Mouse (Mus musculus) CH12.LX (cell line): ENCODE measurements at regions not wholly inside any gene's neighbourhood (a gene's known extent, or its start where the extent isn't known, plus 50 kb on each side); places are given as distances from the start of the nearest gene placed in this dataset.
"Not testable (repeated sequence)": the region's sequence is repeated elsewhere in the genome, so short reads cannot be mapped to it uniquely, and the experiment has no call there.

Source experiments
- DNase-seq: peaks from one replicate; pipeline ENCODE4 v3.0.0-alpha.2; 2013; ENCODE audit errors: extremely low read depth
- H3K27ac ChIP-seq: 2 replicates; pipeline ENCODE4 v1.5.1; 2012; ENCODE audit warnings: low read depth, mild to moderate bottlenecking, control low read depth, moderate library complexity; ENCODE audit not compliant: insufficient read depth
- H3K27me3 ChIP-seq: replicated peaks from 2 replicates; pipeline ENCODE3; 2012; ENCODE audit warnings: inconsistent platforms
- H3K36me3 ChIP-seq, 2 experiments: replicated peaks in 1 of 2; 2 replicates each; pipeline versions ENCODE3 to v1.6.1; 2012; ENCODE audit warnings: inconsistent platforms in 1 of 2, low read length in 1 of 2, mild to moderate bottlenecking in 1 of 2, mixed read lengths in 1 of 2, moderate library complexity in 1 of 2; ENCODE audit not compliant: control insufficient read depth in 1 of 2, insufficient read depth in 1 of 2
- H3K4me1 ChIP-seq, 2 experiments: 2 replicates each; pipeline ENCODE4 v1.6.1; 2012; ENCODE audit warnings: inconsistent platforms in 1 of 2, moderate library complexity in 1 of 2; ENCODE audit not compliant: insufficient read depth in 2 of 2, control insufficient read depth in 1 of 2
- H3K4me2 ChIP-seq: 2 replicates; pipeline ENCODE4 v1.6.1; 2012; ENCODE audit warnings: low read depth, mild to moderate bottlenecking, control low read depth; ENCODE audit not compliant: poor library complexity, insufficient read depth, severe bottlenecking
- H3K4me3 ChIP-seq, 3 experiments: fragments of 150-350 bp in 1 of 3; sonication (generic) in 1 of 3; replicated peaks in 1 of 3; 2 replicates each; pipeline versions ENCODE3 to v1.5.1; 2011 to 2012; ENCODE audit warnings: low read depth in 2 of 3, low read length in 2 of 3, mild to moderate bottlenecking in 2 of 3, moderate library complexity in 2 of 3, control low read depth in 1 of 3, improper control_type of control experiment in 1 of 3, inconsistent platforms in 1 of 3, mixed read lengths in 1 of 3; ENCODE audit not compliant: poor library complexity in 1 of 3
- H3K79me2 ChIP-seq: replicated peaks from 2 replicates; pipeline ENCODE4 v1.6.1; 2012; ENCODE audit warnings: mild to moderate bottlenecking, moderate library complexity; ENCODE audit not compliant: control insufficient read depth, poor library complexity, insufficient read depth, severe bottlenecking; ENCODE audit errors: extremely low read depth
- H3K9ac ChIP-seq: 2 replicates; pipeline ENCODE4 v1.6.1; 2012; ENCODE audit warnings: low read depth, mild to moderate bottlenecking, control low read depth, moderate library complexity; ENCODE audit not compliant: insufficient read depth
- H3K9me3 ChIP-seq: replicated peaks from 2 replicates; pipeline ENCODE3; 2012; ENCODE audit warnings: low read length, inconsistent platforms, mixed read lengths
- BHLHE40 ChIP-seq: IDR thresholded peaks from 2 replicates; pipeline ENCODE4 v1.6.1; 2011; ENCODE audit warnings: mild to moderate bottlenecking, low read depth, low read length, improper control_type of control experiment
- CHD1 ChIP-seq: IDR thresholded peaks from 2 replicates; pipeline ENCODE4 v1.6.1; 2012; ENCODE audit warnings: low read depth, low read length, improper control_type of control experiment, inconsistent platforms
- ETS1 ChIP-seq: conservative IDR thresholded peaks from 2 replicates; pipeline ENCODE4 v1.6.1; 2012; ENCODE audit warnings: low read depth, mild to moderate bottlenecking, inconsistent platforms, low read length, improper control_type of control experiment, moderate library complexity
- HCFC1 ChIP-seq: IDR thresholded peaks from 2 replicates; pipeline ENCODE4 v1.6.1; 2012; ENCODE audit warnings: low read depth, mild to moderate bottlenecking, inconsistent platforms, low read length, improper control_type of control experiment
- JUND ChIP-seq: conservative IDR thresholded peaks from 2 replicates; pipeline ENCODE4 v1.6.1; 2011; ENCODE audit warnings: low read depth, low read length, improper control_type of control experiment
- MAFK ChIP-seq: IDR thresholded peaks from 2 replicates; pipeline ENCODE4 v1.6.1; 2011; ENCODE audit warnings: low read length, improper control_type of control experiment; ENCODE audit not compliant: insufficient replicate concordance
- MAZ ChIP-seq: IDR thresholded peaks from 2 replicates; pipeline ENCODE4 v1.6.1; 2012; ENCODE audit warnings: low read depth, mild to moderate bottlenecking, inconsistent platforms, low read length, improper control_type of control experiment, moderate library complexity
- MEF2A ChIP-seq: IDR thresholded peaks from 2 replicates; pipeline ENCODE4 v1.6.1; 2014; ENCODE audit warnings: low read depth, mild to moderate bottlenecking, inconsistent platforms, low read length, improper control_type of control experiment, borderline replicate concordance
- MXI1 ChIP-seq: IDR thresholded peaks from 2 replicates; pipeline ENCODE4 v1.6.1; 2011; ENCODE audit warnings: mild to moderate bottlenecking, low read depth, low read length, improper control_type of control experiment
- MYC ChIP-seq: IDR thresholded peaks from 2 replicates; pipeline ENCODE4 v1.6.1; 2011; ENCODE audit warnings: low read depth, mild to moderate bottlenecking, improper control_type of control experiment, low read length
- NRF1 ChIP-seq: IDR thresholded peaks from 2 replicates; pipeline ENCODE4 v1.6.1; 2014; ENCODE audit warnings: low read depth, mild to moderate bottlenecking, inconsistent platforms, low read length, improper control_type of control experiment, moderate library complexity
- POLR2AphosphoS2 ChIP-seq: IDR thresholded peaks from 2 replicates; pipeline ENCODE4 v1.6.1; 2011; ENCODE audit warnings: low read depth, low read length, improper control_type of control experiment
- RCOR1 ChIP-seq: conservative IDR thresholded peaks from 2 replicates; pipeline ENCODE4 v1.6.1; 2012; ENCODE audit warnings: low read depth, mild to moderate bottlenecking, inconsistent platforms, low read length, improper control_type of control experiment
- SMC3 ChIP-seq: IDR thresholded peaks from 2 replicates; pipeline ENCODE4 v1.6.1; 2011; ENCODE audit warnings: low read depth, low read length, improper control_type of control experiment
- TBP ChIP-seq: conservative IDR thresholded peaks from 2 replicates; pipeline ENCODE4 v1.6.1; 2011; ENCODE audit warnings: low read depth, low read length, improper control_type of control experiment
- USF1 ChIP-seq: IDR thresholded peaks from 2 replicates; pipeline ENCODE4 v1.6.1; 2014; ENCODE audit warnings: low read depth, mild to moderate bottlenecking, inconsistent platforms, low read length, improper control_type of control experiment
- ZKSCAN1 ChIP-seq: IDR thresholded peaks from 2 replicates; pipeline ENCODE4 v1.6.1; 2012; ENCODE audit warnings: low read depth, inconsistent platforms, low read length, improper control_type of control experiment, borderline replicate concordance
- dilution Hi-C: fragments of 300-500 bp; cut with MboI; formaldehyde crosslinking; loops from 2 replicates; pipeline ENCODE4 v1.14.3; 2020; ENCODE audit warnings: low sequenced_read_pairs; ENCODE audit not compliant: extremely low pct_unique_long_range_greater_than_20kb, extremely low pct_ligation_motif_present
- in situ Hi-C: fragments of 300-500 bp; cut with MboI; formaldehyde crosslinking; loops from 3 replicates; pipeline ENCODE4 v1.14.3; 2019; ENCODE audit warnings: low sequenced_read_pairs, low pct_ligation_motif_present, low pct_unique_long_range_greater_than_20kb, mixed read lengths

DNA sequence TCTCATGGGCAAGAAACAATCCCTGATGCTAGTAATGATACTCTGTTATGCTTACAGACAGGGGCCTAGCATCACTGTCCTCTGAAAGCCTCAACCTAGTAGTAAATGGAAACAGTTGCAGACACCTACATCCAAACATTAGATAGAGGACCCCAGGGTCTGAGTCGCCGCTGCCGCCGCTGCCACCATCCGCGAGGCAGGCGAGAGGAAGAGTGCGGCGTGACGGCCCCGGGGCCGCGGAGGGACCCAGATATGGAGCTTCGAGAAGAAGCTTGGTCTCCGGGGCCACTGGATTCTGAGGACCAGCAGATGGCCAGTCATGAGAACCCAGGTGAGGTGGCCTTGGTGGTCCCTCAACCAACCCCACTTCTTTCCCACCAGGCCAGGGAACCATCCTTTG is 359.6 kb upstream of the Kynu start:
- H3K36me3 ChIP-seq, H3K9me3 ChIP-seq, H3K27me3 ChIP-seq, H3K27ac ChIP-seq, H3K9ac ChIP-seq, H3K4me1 ChIP-seq, in situ Hi-C loops, H3K4me2 ChIP-seq, H3K79me2 ChIP-seq, DNase-seq, H3K4me3 ChIP-seq, dilution Hi-C loops: not testable (repeated sequence)

DNA sequence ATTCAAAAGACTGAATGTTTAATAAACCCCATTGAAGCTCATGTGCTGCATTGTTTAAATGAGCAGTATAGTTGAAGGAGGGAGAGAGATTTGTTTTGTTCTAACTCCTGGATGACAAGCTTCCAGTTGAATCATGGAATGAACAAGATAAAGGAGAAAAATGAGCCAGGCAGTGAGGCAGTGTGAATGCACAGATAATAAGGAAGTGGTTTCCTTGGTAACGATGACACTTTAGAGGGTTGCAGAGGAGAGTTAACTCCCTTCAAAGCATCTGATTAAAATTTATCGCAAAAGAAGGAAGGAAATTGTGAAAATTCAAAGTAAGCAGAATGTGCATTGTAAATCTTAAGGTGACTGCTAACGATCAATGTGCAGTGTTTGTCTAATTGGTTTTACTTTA is 346.9 kb upstream of the Kynu start:
- Histone ChIP-seq H3K9ac (no peak overlapping the region), H3K36me3 (no peaks in the 10 kb centered on the region), H3K4me3 (no peak overlapping the region), H3K4me1 (no peaks in the 10 kb centered on the region), H3K79me2 (no peaks in the 10 kb centered on the region), H3K4me2 (no peak overlapping the region), H3K27me3 (no peaks in the 10 kb centered on the region), H3K9me3 (no peaks in the 10 kb centered on the region), H3K27ac (no peak overlapping the region)
- in situ Hi-C loops: no loop called here
- TF ChIP-seq MAZ (no peak), ZKSCAN1 (no peak), RCOR1 (no peak), CHD1 (no peak), USF1 (no peak), POLR2AphosphoS2 (no peak), SMC3 (no peak)
- dilution Hi-C loops: no loop called here
- DNase-seq: no peak

DNA sequence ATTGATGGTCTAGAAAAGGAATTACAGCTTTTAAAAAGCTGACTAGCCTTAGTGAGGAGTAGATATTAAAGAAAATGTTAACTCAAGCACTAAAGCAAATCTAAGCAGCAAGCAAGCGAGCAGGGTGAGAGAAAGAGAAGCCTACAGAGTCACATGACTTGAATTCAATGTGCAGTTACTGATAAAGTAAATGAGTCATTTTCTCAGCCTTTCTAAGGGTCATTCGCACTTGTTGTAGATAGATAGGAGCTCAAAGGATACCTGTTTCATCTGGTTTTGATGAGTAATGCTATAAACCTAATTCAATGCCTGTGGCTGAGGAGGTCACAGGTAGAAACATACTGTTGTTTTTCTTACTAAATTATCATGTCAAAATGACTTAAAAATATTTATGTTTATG is 341.2 kb upstream of the Kynu start:
- in situ Hi-C loops (no loop called here), dilution Hi-C loops (no loop called here)
- no peak overlapping the region for H3K27ac ChIP-seq
- TF ChIP-seq MEF2A: no peak
- no peak for TF ChIP-seq ETS1
- no peak for TF ChIP-seq TBP
- no peak for TF ChIP-seq BHLHE40
- no peak for TF ChIP-seq POLR2AphosphoS2
- no peak for TF ChIP-seq HCFC1
- TF ChIP-seq MXI1: no peak
- no peak for TF ChIP-seq MYC
- TF ChIP-seq NRF1: no peak
- no peak for TF ChIP-seq JUND
- TF ChIP-seq MAFK: no peak
- H3K4me3 ChIP-seq: no peak overlapping the region
- no peak overlapping the region for H3K9ac ChIP-seq
- no peak for DNase-seq
- H3K4me1 ChIP-seq: no peaks in the 10 kb centered on the region
- no peaks in the 10 kb centered on the region for H3K79me2 ChIP-seq
- no peak overlapping the region for H3K4me2 ChIP-seq
- H3K36me3 ChIP-seq: no peaks in the 10 kb centered on the region
- no peaks in the 10 kb centered on the region for H3K9me3 ChIP-seq
- no peaks in the 10 kb centered on the region for H3K27me3 ChIP-seq
